Mouse (Mus musculus): ENCODE data around the gene Aven.

The Aven gene

DNA sequence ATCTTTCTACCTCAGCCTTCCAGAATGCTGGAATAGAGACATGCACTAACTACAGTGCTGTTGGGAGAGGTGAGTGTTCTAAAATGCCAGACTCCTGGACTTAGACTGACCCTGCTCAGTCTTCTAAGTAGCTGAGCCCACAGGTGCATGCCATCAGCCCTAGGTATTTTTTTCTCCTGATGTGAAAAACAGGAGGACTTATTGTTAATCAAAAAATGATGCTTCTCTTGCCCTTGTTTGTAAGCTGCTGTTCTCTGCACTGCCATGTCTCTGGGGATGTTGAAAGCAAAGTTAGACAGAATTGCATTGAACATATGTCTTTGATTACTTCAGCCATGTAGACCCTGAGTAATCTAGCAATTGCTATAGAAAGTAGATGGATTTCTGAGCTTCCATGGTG is 64.7 kb downstream of the Aven start:
- DNase-seq (ENCODE audit: low read depth, low spot score), result no peak

GRCm38 (mm10) chr2:112561549-112561948 is 68.8 kb downstream of the Aven start:
- no peak for DNase-seq (ENCODE audit: low read depth, low spot score)

GRCm38 (mm10) chr2:112565060-112565459 is 72.3 kb downstream of the Aven start:
- peak; percentile 12 for DNase-seq (ENCODE audit: low read depth, low spot score)

- DNase-seq (ENCODE audit: low read depth, low spot score), result no peak
Measured at GRCm38 (mm10) chr2:112566290-112567085, 73.7 kb downstream of the Aven start.

DNA sequence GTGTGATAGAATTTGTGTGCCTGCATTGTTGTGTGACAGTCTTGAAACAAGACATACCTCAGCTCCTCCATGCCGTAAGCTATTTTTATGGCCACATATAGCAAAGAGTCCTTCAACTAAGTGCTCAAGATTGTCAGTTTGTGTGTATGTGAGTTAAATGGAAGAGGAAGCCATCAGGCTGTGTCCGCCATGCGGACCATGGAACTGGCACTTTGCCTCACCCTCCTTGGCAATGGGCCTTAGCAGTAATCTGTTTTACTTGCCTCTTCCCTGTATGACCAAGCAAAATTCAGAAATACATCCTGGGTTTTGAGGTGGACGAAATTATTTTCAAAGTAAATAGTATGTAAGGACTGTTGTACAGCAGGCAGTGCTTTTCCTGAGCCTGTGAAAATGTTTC is 75.0 kb downstream of the Aven start:
- DNase-seq (ENCODE audit: low read depth, low spot score), result no peak

GRCm38 (mm10) chr2:112590985-112591384 is 98.2 kb downstream of the Aven start:
- no peak for DNase-seq (ENCODE audit: low read depth, low spot score)

- no peak for DNase-seq (ENCODE audit: low read depth, low spot score)
Measured at GRCm38 (mm10) chr2:112591451-112591871, 98.7 kb downstream of the Aven start.

DNA sequence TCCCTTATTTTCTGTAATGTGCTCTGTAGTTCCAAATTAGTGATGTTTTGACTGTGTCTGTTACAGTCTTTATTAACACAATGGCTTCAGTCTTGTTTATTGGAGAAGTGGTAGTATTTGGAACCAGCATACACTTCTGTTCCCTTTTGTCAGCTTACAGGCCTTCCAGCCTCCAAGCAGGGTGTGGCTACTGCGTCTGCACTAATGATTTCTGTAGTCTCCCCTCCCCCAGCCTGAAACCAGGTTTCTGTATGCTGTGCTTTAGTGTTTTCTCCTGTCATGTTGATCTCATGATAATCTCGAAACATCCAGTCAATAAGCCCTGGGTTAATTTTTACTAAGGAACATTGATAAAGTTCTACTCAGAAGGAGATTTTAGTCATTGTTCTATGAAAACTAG is 100.6 kb downstream of the Aven start:
- no peak for DNase-seq (ENCODE audit: low read depth, low spot score)

GRCm38 (mm10) chr2:112593781-112594180 is 101.0 kb downstream of the Aven start:
- no peak for DNase-seq (ENCODE audit: low read depth, low spot score)

DNA sequence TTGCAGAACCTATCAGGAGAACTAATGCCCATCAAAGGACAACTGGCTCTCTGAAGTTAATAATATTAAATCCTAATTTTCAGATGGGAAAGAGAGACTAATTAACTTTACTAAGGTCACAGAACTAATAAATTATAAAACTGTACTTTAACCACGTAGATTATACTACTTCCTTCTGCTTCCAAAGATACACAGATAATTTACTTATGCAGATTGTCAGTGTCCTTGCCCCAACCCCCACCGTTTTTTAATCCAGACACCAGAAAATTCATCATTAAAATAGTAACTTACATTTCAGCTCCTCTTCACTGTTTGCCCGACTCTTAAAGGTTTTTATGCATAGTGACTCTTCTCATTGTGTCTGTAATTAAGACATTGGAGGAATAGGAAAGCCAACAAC is 103.0 kb downstream of the Aven start:
- DNase-seq (ENCODE audit: low read depth, low spot score), result no peak

GRCm38 (mm10) chr2:112596415-112596814 is 103.7 kb downstream of the Aven start:
- no peak for DNase-seq (ENCODE audit: low read depth, low spot score)

DNA sequence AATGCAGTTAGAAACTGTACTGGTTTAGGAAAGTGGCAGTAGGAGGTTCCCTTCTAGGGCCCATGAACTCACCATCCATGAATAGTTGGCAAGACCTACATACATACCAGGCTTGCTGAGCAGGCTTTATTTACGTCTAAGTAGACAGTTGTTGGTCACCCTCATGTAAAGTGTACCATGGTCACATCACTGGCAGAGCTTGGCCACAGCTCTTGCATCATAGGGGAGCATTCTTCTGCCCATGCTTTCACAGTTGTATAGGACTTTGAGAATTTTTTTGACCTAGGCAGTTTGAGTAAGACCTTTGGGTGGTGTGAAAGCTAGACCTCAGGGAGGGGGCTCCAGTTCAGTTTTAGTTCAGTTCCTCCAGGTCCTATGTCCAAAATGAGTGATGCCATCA is 104.3 kb downstream of the Aven start:
- no peak for DNase-seq (ENCODE audit: low read depth, low spot score)

GRCm38 (mm10) chr2:112600222-112600621 is 107.5 kb downstream of the Aven start:
- peak; percentile 10 for DNase-seq (ENCODE audit: low read depth, low spot score)

DNA sequence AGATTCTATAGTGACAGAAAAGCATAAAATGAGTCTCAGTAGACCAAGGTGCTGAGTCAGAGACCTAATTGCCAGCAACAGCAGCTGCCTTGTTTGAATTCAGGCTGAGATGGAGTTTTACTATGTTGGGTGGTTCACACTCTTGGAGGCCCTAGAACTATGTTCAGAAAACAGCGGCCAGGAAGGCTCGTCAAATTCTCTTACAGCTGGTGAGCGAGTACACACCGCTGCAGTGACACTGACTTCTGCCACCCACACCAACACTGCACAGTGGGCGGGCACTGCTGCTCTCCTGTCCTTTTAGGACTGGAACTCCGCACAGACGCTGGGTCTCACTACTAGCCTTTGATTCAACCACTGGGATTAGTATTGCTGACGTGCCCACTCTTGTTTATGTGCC is 109.7 kb downstream of the Aven start:
- DNase-seq (ENCODE audit: low read depth, low spot score), result no peak

DNA sequence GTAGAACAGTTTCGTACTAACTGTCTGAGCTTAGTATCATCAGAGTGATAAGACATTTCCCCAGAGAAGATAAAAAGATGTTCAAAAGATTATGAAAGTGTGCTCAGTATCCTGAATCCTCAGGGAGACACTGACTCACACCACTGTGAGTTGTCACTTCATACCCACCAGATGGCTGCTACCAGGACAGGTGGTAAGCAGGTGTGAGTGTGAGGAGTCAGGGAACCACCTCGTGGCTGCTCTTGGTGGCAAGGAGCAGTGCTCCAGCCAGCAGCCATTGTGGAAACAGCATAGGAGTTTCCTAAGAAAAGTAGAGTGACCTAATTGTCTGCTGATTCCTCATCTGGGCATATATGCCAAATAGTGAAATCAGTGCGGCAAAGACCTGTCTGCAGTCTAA is 113.8 kb downstream of the Aven start:
- no peak for DNase-seq (ENCODE audit: low read depth, low spot score)

DNA sequence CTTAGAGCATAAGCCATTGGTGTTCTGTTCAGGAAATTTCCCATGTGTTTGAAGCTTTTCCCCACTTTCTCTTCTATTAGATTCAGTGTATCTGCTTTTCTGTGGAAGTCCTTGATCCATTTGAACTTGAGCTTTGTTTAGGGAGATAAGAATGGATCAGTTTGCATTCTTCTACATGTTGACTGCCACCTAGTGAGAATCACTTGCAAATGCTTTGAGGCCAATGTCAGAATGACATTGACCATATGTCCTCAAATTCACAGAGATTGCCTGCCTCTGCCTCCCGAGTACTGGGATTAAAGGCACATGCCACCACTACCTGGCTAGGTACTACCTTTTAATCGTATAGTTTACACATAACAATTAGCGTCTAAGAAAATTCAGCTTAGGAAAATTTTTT is 119.9 kb downstream of the Aven start:
- DNase-seq (ENCODE audit: low read depth, low spot score), result peak; percentile 28

GRCm38 (mm10) chr2:112614375-112614774 is 121.6 kb downstream of the Aven start:
- DNase-seq (ENCODE audit: low read depth, low spot score), result no peak

DNA sequence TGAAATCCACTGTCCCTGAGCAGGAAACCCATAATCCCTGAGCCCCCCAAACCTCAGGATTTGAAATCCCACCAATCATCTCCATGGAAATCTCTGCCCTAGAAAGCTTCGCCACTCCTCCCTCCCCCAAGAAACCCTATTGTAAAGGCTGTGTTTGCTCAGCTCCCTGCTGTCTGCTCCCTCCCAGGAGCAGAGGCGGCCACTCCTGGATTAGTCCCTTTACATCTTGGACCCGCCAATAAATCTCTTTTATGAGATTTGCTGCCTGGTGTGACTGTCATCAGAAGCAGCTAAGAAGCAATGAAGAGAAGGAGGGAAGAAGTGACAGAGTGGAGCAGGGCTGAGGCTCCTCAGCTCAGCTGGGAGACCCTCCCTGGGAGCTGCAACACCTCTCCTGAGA is 124.4 kb downstream of the Aven start:
- no peak for DNase-seq (ENCODE audit: low read depth, low spot score)

GRCm38 (mm10) chr2:112625156-112625555 is 132.4 kb downstream of the Aven start:
- no peak for DNase-seq (ENCODE audit: low read depth, low spot score)

GRCm38 (mm10) chr2:112630669-112631068 is 137.9 kb downstream of the Aven start:
- DNase-seq (ENCODE audit: low read depth, low spot score), result no peak

GRCm38 (mm10) chr2:112632536-112632935 is 139.8 kb downstream of the Aven start:
- no peak for DNase-seq (ENCODE audit: low read depth, low spot score)

DNA sequence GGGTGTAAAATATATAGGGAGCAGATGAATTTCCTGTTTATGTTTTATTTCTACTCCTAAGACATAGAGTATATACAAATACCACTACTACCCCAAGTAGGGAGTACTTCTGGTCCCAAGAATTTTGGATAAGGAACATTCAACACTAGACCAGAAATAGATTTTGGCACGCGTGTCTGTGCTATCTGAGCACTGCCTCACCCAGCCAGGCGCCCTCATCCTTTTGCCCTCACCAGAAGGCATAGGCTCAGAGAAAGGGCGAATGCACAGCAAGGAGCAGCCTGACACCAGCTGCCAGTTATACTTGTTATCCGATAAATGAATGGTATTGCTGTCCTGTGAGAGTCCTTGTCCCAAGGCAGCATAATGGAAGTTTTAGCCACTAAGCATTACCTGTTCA is 144.4 kb downstream of the Aven start:
- DNase-seq (ENCODE audit: low read depth, low spot score), result no peak

GRCm38 (mm10) chr2:112653836-112654235 is 161.1 kb downstream of the Aven start:
- no peak for DNase-seq (ENCODE audit: low read depth, low spot score)

GRCm38 (mm10) chr2:112656131-112656530 is 163.4 kb downstream of the Aven start:
- DNase-seq (ENCODE audit: low read depth, low spot score), result no peak

Data from A20 (cell line).